Mouse (Mus musculus) adrenal gland (tissue): ENCODE results near the gene Glrx5.

Experiments
- intact Hi-C: fragments of 180-260 bp; cut with DNase I; formaldehyde crosslinking; loops from one replicate; pipeline ENCODE4 v1.15.1; 2025
- long read RNA-seq, 2 experiments: library from polyadenylated mRNA; unstranded; transcript quantifications; one replicate each; pipeline ENCODE4 v2.0.0; 2020; ENCODE audit warnings: borderline replicate concordance in 1 of 2; ENCODE audit not compliant: insufficient replicate concordance in 1 of 2

The Glrx5 gene
- long read RNA-seq, experiment 1, transcript Glrx5-201 (2 exons, 2,925 nt) = major isoform, 466 of 475 reads
- long read RNA-seq, experiment 1, partial matches to known transcripts = 4 of 475 reads
- long read RNA-seq, experiment 1, other reads (novel, unspliced or antisense) = 5 of 475 reads
- long read RNA-seq, experiment 2, transcript Glrx5-201 (2 exons, 2,925 nt) = major isoform, 387 of 398 reads
- long read RNA-seq, experiment 2, partial matches to known transcripts = 0 of 398 reads
- long read RNA-seq, experiment 2, other reads (novel, unspliced or antisense) = 11 of 398 reads

GRCm38 (mm10) chr12:105032147-105032831 lies at the start of gene Glrx5:
TSS of gene Glrx5 (plus strand) at chr12:105032688.
- intact Hi-C loops = loop anchor here (10.0 kb wide), 1 partner anchor 277 kb away; the partner anchor contains the start of gene Dicer1

DNA sequence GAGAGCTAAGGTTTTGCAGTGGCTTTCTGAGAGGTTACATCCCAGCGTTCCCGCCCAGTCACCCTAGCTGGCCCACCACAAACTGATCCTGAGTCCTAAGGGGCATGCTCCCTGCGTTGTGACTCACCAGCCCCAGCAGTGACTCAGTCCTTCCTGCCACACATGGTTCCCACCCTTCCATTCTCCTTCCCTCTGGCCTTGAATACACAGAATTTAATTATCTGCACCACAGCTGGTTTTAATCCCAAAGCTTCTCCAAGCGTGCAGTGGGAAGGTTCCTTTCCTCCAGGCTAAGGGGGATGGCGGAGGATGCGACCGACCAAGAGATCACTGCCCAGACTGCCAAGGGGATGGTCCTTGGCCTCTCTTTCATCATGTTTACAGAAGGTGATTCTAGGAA lies 49.0 kb upstream of the Glrx5 start:
- intact Hi-C loops = no loop called here

GRCm38 (mm10) chr12:104985088-104985487 lies 47.4 kb upstream of the Glrx5 start:
- intact Hi-C loops = no loop called here

- intact Hi-C loops = no loop called here
Observed at GRCm38 (mm10) chr12:104986001-104986400, 46.5 kb upstream of the Glrx5 start.

- intact Hi-C loops = no loop called here
Observed at GRCm38 (mm10) chr12:104986781-104987180, 45.7 kb upstream of the Glrx5 start.

- intact Hi-C loops = no loop called here
Observed at GRCm38 (mm10) chr12:104987936-104988335, 44.6 kb upstream of the Glrx5 start.

GRCm38 (mm10) chr12:104990741-104991454 lies 41.6 kb upstream of the Glrx5 start:
- intact Hi-C loops = no loop called here

DNA sequence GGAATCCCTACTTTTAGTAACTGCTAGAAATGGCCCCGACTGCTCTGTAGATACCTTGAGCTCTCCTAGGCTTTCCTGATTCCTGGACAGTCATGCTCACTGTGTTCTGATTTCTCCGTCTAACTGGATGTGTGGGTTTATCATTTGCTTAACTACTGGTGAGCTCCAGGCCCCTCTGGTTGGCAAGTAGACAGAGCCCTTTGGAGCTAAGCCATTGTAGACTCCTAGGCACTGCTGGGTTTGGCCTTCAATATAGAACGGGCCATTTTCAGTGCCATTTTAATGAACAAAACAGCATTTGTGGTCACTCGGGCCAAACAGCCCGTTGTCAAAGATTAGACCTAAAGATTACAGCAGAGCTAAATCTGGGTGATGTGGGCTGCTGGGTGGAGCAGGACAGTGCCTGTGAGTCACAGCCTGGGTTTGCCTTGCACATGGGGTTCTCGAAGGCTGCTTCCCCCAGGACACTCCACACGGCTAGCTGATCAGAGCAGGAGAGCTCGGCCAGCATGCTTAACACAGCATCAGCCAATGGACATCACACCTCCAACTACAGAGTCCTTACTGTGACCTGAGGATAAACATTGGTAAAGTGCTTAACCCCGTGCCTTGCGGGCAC lies 40.3 kb upstream of the Glrx5 start:
- intact Hi-C loops = no loop called here

GRCm38 (mm10) chr12:104992838-104993237 lies 39.6 kb upstream of the Glrx5 start:
- intact Hi-C loops = no loop called here

DNA sequence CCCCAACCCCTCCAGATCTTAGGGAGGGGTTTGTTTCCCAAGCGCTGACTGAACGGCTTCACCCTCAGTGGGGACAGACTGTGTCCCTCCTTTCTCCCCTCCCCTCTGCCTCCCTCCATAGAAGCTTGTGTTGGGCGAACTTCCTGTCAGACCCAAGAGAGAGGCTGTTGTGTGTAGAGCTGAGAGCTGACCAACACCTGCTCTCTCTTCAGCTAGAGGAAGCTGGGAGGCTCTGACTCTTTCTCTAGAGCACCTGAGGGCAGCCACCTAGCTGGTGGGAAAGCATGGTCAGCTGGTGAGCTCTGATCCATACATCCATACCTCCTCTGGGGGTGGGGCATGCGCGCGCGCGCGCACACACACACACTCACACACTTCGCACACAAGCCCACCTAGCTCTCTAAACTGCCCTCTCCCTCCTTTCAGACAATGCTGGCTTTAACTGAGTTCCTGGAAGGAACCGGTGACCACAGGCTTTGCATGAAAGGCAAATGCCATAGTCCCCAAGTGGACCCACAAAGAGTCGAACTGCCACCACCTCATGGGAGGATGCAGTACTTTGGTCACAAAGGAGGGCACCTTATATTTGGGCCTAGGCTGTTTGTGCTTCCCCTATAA lies 37.1 kb upstream of the Glrx5 start:
- intact Hi-C loops = no loop called here

DNA sequence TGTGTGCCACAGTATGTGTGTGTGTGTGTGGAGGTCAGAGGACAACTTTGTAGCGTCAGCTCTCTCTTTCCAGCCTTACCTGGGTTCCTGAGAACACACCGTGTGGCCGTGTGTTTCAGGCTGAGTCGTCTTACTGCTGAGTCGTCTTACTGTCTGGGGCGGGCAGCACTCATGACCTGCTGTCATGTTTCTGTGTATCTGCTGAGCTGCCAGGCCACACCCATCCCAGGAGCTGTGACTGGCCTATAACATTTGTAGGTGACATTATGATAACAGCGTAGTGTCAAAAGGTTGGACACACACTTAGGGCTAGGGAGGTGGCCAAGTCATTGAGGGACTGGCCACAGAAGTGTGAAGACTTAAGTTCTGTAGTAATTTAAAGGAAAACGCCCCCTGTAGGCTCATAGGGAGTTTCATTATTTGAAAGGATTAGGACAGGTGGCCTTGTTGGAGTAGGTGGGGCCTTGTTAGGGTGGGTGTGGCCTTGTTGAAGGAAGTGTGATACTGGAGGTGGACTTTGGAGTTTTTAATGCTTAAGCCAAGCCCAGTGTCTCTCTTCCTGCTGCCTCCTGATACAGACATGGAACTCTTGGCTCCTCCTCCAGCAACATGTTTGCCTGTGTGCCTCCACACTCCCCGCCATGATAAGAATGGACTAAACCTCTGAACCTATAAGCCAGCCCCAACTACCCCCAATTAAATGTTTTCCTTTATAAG lies 36.3 kb upstream of the Glrx5 start:
- intact Hi-C loops = no loop called here

DNA sequence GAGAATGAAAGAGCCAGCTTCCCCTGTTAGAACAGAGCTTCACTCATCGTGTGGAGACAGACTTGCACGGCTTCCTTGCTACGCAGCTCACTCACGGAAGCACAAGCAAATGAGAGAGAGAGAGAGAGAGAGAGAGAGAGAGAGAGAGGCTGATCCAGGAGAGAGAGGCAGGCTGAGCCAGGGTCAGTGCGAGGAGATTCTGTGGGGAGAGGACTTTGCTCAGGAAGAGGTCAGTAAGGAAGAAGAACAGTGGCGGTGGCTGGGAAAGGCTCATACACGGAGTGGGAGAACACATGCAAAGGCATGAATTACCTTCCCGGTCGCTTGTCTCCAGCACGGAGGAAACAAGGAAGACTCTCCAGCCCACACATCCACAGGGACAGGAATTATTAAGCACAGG lies 35.3 kb upstream of the Glrx5 start:
- intact Hi-C loops = no loop called here

DNA sequence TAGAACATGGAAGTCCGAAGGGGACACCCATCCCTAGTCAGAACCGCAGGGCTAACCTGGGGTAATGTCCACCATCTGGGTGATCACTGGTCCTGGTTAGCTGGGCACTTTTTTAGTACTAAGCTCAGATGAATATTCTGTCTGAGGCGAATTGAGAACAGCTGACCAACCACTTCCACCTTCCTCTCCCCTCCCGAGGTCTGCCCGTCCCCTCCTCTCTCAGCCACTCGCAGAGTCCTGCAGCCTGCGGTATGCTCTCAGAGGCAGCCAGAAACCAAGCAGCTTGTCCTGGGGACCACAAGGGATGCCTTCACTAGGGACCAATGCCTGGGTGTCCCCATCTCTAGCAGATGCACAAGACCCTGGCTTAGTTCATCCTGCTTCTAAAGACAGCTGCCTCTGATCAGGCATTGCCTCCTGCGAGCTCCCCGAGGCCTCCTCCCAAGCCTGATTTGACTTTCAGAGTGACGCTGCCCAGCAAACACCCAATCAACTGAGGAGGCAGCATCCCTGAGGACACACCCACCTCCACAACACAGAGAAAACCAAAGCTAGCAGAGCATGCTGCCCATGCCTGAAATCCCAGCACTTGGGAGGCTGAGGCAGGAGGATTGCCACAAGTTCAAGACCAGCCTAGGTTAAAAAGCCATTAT lies 34.7 kb upstream of the Glrx5 start:
- intact Hi-C loops = no loop called here

DNA sequence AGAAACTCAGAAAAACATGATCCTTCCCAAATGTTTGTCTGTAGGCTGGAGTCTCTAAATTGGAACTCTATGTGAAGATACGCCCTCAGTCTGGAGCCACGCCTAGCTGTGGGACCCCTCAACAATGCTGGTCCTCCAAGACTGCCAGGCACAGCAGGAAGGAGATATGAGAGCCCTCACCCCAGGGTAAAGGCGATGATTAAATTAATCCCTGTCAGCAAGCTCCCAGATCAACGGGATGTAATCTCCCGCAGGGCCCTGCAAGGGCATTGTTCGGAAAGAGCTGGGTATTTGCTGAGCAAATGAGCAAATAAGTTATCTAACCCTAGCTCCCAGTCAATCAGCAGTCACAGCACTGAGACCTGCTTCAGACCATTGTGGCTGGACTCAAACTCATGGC lies 33.9 kb upstream of the Glrx5 start:
- intact Hi-C loops = no loop called here

GRCm38 (mm10) chr12:104999171-104999570 lies 33.3 kb upstream of the Glrx5 start:
- intact Hi-C loops = no loop called here

DNA sequence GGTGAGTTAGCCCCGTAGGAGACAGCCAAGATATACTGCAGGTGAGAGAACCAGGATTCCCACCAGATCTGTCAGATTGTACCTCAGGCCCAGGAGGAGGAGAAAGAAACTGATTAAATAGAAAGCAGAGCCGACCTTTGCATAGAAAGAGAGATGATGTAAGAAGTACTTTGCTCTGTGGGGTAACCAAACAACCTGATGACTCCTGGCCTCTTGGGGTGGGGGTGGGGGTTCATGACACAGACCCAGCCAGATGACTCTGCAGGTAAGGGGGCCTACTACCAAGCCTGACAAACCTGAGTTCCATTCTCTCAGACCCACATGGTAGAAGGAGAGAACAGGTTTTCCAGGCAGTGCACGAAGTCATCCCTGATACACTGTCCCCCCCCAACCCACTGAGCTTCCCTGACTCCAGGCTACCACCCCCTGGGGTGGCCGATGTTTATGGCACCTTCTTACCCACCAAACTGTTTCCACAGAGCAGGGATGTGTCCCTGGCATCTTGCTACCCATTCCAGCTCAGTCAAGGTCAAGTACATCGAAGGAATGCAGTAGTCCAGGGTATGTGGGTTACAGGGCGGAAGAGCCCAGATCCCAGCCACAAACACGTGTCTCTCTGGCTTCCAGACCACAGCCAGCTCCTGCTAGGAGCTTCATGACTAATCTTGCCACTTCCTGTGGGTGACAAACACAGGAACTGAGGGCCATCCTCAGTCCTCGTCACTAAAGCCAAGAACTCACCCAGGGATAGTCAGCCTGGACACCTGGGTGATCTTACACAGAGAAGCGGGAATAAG lies 31.8 kb upstream of the Glrx5 start:
- intact Hi-C loops = no loop called here

- intact Hi-C loops = no loop called here
Observed at GRCm38 (mm10) chr12:105001317-105001716, 31.2 kb upstream of the Glrx5 start.

- intact Hi-C loops = no loop called here
Observed at GRCm38 (mm10) chr12:105002340-105003132, 30.0 kb upstream of the Glrx5 start.

DNA sequence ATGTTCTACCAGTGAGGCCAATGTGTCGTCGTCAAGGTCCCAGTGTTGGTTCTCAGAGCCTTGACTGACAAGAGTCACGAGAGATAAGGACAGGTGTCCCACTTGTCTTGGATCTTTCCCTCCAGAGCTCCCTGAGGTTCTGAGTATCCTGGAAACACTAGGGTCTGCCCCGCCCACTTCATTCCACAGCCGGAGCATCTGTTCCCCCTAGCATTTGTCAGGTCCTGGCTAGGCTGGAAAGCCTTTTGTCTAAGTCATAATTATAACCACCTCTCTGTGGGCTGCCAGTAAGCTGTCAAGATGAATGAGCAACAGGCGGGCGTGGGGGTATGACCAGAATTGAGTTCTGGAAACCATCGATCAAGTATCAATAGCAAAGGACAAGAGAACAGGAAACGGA lies 29.3 kb upstream of the Glrx5 start:
- intact Hi-C loops = no loop called here
